Mouse (Mus musculus): ENCODE results near the gene Rbm5. TPM values are rescaled to one million over a fixed set of nuclear protein-coding genes. Genes with fewer than 3 reads are reported as not detected.

Rbm5 gene
- total RNA-seq, 2 experiments from 2014 or later = 159 to 181 TPM

DNA sequence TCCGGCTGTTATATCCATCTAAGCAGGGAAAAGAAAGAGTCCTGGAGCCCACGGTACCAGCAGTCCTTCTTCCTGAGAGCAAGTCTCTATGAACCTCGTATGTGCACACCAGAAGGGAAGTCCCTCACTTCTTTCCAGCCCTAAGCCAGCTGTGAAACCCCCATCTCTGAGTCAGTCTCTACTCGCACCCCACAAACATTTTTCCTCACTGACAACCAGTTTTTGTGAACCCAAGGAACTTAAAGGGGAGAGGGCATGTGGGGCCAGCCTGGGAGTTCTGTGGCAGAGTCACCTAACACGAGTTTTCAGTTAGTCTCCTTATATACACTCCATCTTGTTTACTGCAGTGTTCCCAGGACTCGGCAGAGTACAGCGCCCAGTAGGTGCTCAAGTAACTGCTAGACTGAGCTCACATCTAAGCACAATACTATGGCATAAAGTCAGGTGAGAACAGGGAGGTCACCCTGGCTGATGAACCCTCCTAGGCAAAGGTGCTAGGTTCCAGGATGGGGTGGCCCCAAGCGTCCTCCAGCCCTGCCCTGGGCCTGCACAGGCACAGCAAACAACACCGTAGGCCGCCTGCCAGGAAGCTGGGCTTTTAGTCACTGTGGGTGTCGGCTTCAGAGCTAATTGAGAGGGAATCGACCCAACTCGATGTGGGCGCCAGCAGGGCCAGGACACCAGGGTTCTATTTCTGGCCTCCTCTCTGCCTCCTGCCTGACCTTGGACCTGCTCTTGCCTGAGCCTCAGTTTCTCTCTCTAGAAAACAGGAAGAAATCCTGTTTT is 67.3 kb downstream of the Rbm5 start:
- peak in 1 of 2 experiments; percentile 58 for DNase-seq (ENCODE audit: low spot score in 2 of 2)

DNA sequence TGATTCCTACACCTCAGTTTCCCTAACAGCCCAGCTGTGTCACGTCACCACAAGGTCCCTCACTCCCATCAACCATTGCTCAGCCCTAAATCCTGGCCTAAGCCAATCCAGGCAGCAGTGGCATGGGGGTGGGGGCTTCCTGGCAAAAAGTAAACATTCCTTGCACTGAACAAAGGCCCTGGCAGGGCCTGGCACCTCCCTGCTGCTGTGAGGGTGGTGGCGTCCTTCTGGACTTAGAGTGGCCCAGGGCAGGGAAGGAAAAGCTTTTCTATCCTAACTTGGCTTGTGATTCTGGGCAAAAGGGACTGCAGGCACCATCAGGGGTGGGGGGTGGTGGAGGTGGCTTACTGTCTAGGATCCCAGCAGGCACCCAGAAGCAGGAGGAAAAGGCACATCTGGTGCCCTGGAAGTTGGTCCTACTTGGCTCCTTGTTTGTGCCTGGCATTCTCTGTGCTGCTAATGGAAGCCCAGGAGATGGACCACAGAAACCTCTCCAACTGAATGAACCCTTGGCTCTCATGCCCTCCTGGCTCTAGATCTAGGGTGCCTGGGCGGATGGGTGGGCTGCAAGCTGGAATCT is 68.1 kb downstream of the Rbm5 start:
- DNase-seq (ENCODE audit: low spot score in 2 of 2) = no peak

GRCm38 (mm10) chr9:107701594-107701993 is 69.2 kb downstream of the Rbm5 start:
- DNase-seq (ENCODE audit: low spot score in 2 of 2) = peak; percentile 72 to 80

GRCm38 (mm10) chr9:107700114-107700571 is 70.7 kb downstream of the Rbm5 start:
- DNase-seq (ENCODE audit: low spot score in 2 of 2) = peak; percentile 48 to 62

- DNase-seq (ENCODE audit: low spot score in 2 of 2) = no peak
These were observed 71.3 kb downstream of the Rbm5 start for GRCm38 (mm10) chr9:107699376-107699980.

DNA sequence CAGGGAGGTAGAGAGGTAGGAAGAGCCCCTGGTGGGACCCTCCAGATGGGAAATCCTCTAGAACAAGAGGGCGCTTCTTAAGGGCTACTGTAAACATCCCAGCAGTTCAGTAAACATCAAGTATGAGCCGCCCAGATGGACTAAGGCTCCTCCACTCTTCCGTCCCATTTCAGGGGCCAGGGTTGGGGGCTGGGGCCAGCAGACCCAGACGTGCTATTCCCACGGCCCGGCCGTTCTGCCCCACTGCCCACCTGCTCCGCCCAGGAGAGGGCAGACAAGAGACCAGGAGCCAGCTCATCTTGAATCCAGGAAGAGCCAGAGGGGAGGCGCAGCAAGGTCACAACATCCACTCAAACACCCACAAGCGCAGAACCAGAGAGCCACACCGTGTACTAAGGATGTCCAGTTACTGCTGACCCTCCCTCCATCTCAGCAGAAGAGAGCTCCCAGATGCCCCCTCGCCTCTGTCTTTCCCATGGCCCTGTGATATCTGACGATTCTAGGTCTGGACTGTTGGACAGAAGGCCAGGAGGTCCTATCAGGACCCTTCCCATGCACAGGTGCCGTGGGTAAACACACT is 72.1 kb downstream of the Rbm5 start:
- no peak for DNase-seq (ENCODE audit: low spot score in 2 of 2)

GRCm38 (mm10) chr9:107697811-107698521 is 72.8 kb downstream of the Rbm5 start:
- DNase-seq (ENCODE audit: low spot score in 2 of 2) = no peak

GRCm38 (mm10) chr9:107696845-107697610 is 73.8 kb downstream of the Rbm5 start:
- DNase-seq (ENCODE audit: low spot score in 2 of 2) = no peak

DNA sequence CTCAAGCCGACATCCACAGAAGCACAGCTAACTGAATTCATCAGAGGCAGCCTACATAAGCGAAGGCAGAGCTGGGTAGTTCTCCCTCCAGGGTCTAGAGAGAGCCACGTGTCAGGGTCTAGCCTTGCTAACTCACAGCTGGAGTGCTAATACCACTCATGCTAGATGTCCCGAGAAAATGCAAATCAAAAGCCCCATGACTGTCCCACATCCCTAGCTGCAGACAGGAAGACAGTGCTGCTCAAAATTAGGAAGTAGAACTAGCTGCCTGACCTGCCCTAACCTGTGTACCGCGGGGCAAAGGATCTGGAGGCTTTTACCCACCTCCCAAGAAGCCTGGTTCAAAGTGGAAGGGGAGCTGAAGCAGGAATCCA is 74.7 kb downstream of the Rbm5 start:
- DNase-seq (ENCODE audit: low spot score in 2 of 2) = no peak

DNA sequence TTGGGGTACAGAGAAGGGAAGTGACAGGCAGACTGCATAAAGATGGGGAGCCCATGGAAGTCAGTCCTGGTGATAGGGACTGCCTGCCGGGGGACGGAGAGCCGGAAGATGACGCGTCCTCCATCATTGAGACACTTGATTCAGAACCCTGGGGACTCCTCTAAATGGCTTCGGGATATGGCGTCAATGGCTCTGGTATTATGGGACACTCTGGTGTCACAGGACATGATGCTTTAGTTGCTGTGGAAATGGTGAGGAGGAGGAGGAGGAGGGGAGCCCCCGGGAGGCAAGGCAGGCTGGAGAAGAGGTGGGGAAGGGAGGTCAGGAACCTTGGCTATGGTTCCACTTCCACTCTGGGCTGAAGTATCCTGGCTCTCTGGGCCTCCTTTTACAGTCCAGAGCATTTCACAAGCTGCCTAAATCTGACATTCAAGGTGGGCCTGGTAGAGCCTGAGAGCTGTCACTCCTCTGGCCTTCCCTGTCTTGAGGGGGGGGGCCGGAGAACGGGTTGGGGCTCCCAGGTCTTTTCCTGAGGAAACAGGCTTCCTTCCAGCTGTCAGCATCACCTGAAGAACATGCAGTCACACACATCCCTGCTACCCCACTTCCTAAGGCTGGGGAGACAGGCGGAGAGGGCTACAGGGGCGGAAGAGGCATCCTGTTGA is 75.2 kb downstream of the Rbm5 start:
- DNase-seq (ENCODE audit: low spot score in 2 of 2) = no peak

GRCm38 (mm10) chr9:107694627-107695026 is 76.2 kb downstream of the Rbm5 start:
- DNase-seq (ENCODE audit: low spot score in 2 of 2) = no peak

GRCm38 (mm10) chr9:107693433-107693987 is 77.3 kb downstream of the Rbm5 start:
- no peak for DNase-seq (ENCODE audit: low spot score in 2 of 2)

DNA sequence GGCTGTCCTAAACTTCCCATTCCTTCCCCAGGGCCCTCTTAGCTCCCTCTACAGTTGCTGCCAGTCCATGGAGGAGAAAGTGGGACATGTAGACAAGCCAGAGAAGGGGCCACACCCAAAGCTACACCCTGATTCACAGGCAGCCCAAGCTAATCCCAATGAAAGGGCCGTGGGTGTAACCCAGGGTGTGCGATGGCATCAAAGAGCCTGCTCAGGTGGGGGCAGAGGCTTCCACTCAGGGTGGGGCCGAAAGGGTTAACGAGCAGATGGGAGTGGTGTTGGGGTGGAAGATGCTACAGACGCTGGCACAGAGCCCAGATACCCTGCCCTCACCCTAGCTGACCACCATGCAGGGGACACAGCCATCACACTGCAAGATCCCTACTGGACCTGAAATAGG is 78.0 kb downstream of the Rbm5 start:
- DNase-seq (ENCODE audit: low spot score in 2 of 2) = no peak

GRCm38 (mm10) chr9:107690391-107690790 is 80.4 kb downstream of the Rbm5 start:
- DNase-seq (ENCODE audit: low spot score in 2 of 2) = no peak

Other genes starting within 250 kb of the Rbm5 start
- 10 to 100 TPM; 33.2 to 33.3 TPM for gene Tmem115, start 237.1 kb downstream of the Rbm5 start, total RNA-seq (2021)
- 10 to 100 TPM; 17.7 to 19.5 TPM for gene Cyb561d2, start 228.8 kb downstream of the Rbm5 start, total RNA-seq (2021)
- gene Nprl2, start 228.8 kb downstream of the Rbm5 start, total RNA-seq (2021) = 10 to 100 TPM; 31.1 to 33.1 TPM
- 1 to 10 TPM; 3.4 to 4.1 TPM for gene Zmynd10, start 223.7 kb downstream of the Rbm5 start, total RNA-seq (2021)
- 10 to 100 TPM; 18.3 to 18.6 TPM for gene Rassf1, start 219.4 kb downstream of the Rbm5 start, total RNA-seq (2021)
- 10 to 100 TPM; 58.3 to 66.6 TPM for gene Tusc2, start 207.7 kb downstream of the Rbm5 start, total RNA-seq (2021)
- 10 to 100 TPM; 19.8 to 21.0 TPM for gene Hyal2, start 203.1 kb downstream of the Rbm5 start, total RNA-seq (2021)
- 1 to 10 TPM; 3.7 to 4.2 TPM for gene Hyal1, start 194.1 kb downstream of the Rbm5 start, total RNA-seq (2021)
- gene Naa80, start 192.1 kb downstream of the Rbm5 start, total RNA-seq (2021) = 10 to 100 TPM; 10.7 to 11.9 TPM
- gene Hyal3, start 190.2 kb downstream of the Rbm5 start, total RNA-seq (2021) = 1 to 10 TPM; 1.2 to 1.7 TPM
- gene Ifrd2, start 183.4 kb downstream of the Rbm5 start, total RNA-seq (2021) = 10 to 100 TPM; 13.2 to 14.1 TPM
- gene Sema3b, start 161.8 kb downstream of the Rbm5 start, total RNA-seq (2021) = 1 to 10 TPM; 3.5 to 3.7 TPM
- gene Gnai2, start 135.6 kb downstream of the Rbm5 start, total RNA-seq (2021) = 100 to 1,000 TPM; 254 to 263 TPM
- 100 to 1,000 TPM in 1 of 2 experiments, 10 to 100 TPM in 1; 96.5 to 109 TPM for gene Slc38a3, start 101.5 kb downstream of the Rbm5 start, total RNA-seq (2021)
- 1 to 10 TPM in 1 of 2 experiments, under 1 TPM in 1; 0.71 to 1.1 TPM for gene Gnat1, start 91.3 kb downstream of the Rbm5 start, total RNA-seq (2021)
- 1 to 10 TPM; 6.7 to 9.1 TPM for gene Sema3f, start 60.5 kb downstream of the Rbm5 start, total RNA-seq (2021)
- 10 to 100 TPM; 59.4 to 68.4 TPM for gene Rbm6, start 102.2 kb upstream of the Rbm5 start, total RNA-seq (2021)
- 10 to 100 TPM; 15.4 TPM for gene Mon1a, start 117.2 kb upstream of the Rbm5 start, total RNA-seq (2021)
- gene Mst1r, start 135.9 kb upstream of the Rbm5 start, total RNA-seq (2021) = 1 to 10 TPM; 4.2 to 7.2 TPM
- gene Actl11, start 157.5 kb upstream of the Rbm5 start, total RNA-seq (2021) = not detected
- gene Camkv, start 164.7 kb upstream of the Rbm5 start, total RNA-seq (2021) = 100 to 1,000 TPM; 441 to 473 TPM
- gene Traip, start 179.1 kb upstream of the Rbm5 start, total RNA-seq (2021) = 10 to 100 TPM; 19.6 to 25.9 TPM
- 1 to 10 TPM; 3.7 to 4.1 TPM for gene Uba7, start 204.5 kb upstream of the Rbm5 start, total RNA-seq (2021)
- 1 to 10 TPM; 1.4 TPM for gene Gm20661, start 212.1 kb upstream of the Rbm5 start, total RNA-seq (2021)
- 10 to 100 TPM in 1 of 2 experiments, 1 to 10 TPM in 1; 10.0 to 10.3 TPM for gene Inka1, start 214.9 kb upstream of the Rbm5 start, total RNA-seq (2021)
- 1 to 10 TPM; 4.1 to 4.9 TPM for gene Cdhr4, start 221.5 kb upstream of the Rbm5 start, total RNA-seq (2021)
- 1 to 10 TPM in 1 of 2 experiments, not detected in 1; 1.1 TPM for gene Gm20662, start 225.4 kb upstream of the Rbm5 start, total RNA-seq (2021)
- 100 to 1,000 TPM; 159 to 163 TPM for gene Ip6k1, start 231.5 kb upstream of the Rbm5 start, total RNA-seq (2021)

Data from layer of hippocampus, postnatal 10 days (tissue).